Mouse (Mus musculus) forebrain, postnatal 0 days (tissue): ENCODE measurements around the gene Gm45783. TPM values are rescaled to one million over a fixed set of nuclear protein-coding genes. Genes with fewer than 3 reads are reported as not detected.
"Not testable (repeated sequence)": the region's sequence is repeated elsewhere in the genome, so short reads cannot be mapped to it uniquely, and the experiment has no call there.

Experiments used
- ATAC-seq: fragments of 200-750 bp; cut with Nextera tagmentation; 2 replicates; pipeline ENCODE4 v1.8.0; 2017; ENCODE audit warnings: mild to moderate bottlenecking, moderate library complexity
- DNase-seq: peaks from one replicate; pipeline ENCODE4 v3.0.0-alpha.2; 2015
- H3K27ac ChIP-seq: fragments of 300-500 bp; sonication (generic); 2 replicates; pipeline ENCODE4 v1.5.1; 2014; ENCODE audit warnings: low read depth, mild to moderate bottlenecking, antibody characterized with exemption, low read length, moderate library complexity, mixed read lengths
- H3K27me3 ChIP-seq: fragments of 300-500 bp; sonication (generic); 2 replicates; pipeline ENCODE4 v1.6.1; 2014; ENCODE audit warnings: mild to moderate bottlenecking, low read length, mixed read lengths; ENCODE audit not compliant: insufficient read depth
- H3K36me3 ChIP-seq: fragments of 300-500 bp; sonication (generic); 2 replicates; pipeline ENCODE4 v1.6.1; 2014; ENCODE audit warnings: mild to moderate bottlenecking, moderate library complexity; ENCODE audit not compliant: insufficient read depth
- H3K4me1 ChIP-seq: fragments of 300-500 bp; sonication (generic); 2 replicates; pipeline ENCODE4 v1.6.1; 2014; ENCODE audit warnings: antibody characterized with exemption; ENCODE audit not compliant: insufficient read depth
- H3K4me2 ChIP-seq: fragments of 300-500 bp; sonication (generic); 2 replicates; pipeline ENCODE4 v1.6.1; 2014; ENCODE audit warnings: low read depth, mild to moderate bottlenecking, moderate library complexity
- H3K4me3 ChIP-seq: fragments of 300-500 bp; sonication (generic); 2 replicates; pipeline ENCODE4 v1.5.1; 2014; ENCODE audit warnings: low read depth, low read length, mixed read lengths
- H3K9ac ChIP-seq: fragments of 300-500 bp; sonication (generic); 2 replicates; pipeline ENCODE4 v1.6.1; 2014; ENCODE audit warnings: mild to moderate bottlenecking
- H3K9me3 ChIP-seq: fragments of 300-500 bp; sonication (generic); 2 replicates; pipeline ENCODE4 v1.6.1; 2016; ENCODE audit warnings: low read length
- CTCF ChIP-seq: sonication (generic); IDR thresholded peaks from 2 replicates; pipeline ENCODE4 v1.5.1; 2016; ENCODE audit warnings: antibody characterized with exemption, control low read depth, low read depth
- WGBS: fragments of 180-500 bp; shearing (Covaris S2); extraction: QIAGEN DNeasy Blood & Tissue Kit; methylation state at CpG from one replicate; pipeline ENCODE4 v1.1.7; 2014; 5-methylcytosine and 5-hydroxymethylcytosine counted together
- microRNA-seq, 2 experiments: library from miRNA; unstranded; fragments of <30 nt; microRNA quantifications; one replicate each; pipeline ENCODE4; 2016
- polyA plus RNA-seq: library from polyadenylated mRNA; unstranded; fragments of >200 nt; fragmentation: Nextera tagmentation; extraction: Ambion mirVana; gene quantifications from 2 replicates; pipeline ENCODE4 v1.2.1, GENCODE M21; 2015
- total RNA-seq: library from RNA; depleted of rRNA; stranded (reverse); fragments of >200 nt; gene quantifications from 2 replicates; pipeline ENCODE4 v1.2.3, GENCODE M21; 2014; rRNA removed

Gm45783 gene
- total RNA-seq = not detected in 2 replicates
- not detected in 2 replicates for polyA plus RNA-seq

DNA sequence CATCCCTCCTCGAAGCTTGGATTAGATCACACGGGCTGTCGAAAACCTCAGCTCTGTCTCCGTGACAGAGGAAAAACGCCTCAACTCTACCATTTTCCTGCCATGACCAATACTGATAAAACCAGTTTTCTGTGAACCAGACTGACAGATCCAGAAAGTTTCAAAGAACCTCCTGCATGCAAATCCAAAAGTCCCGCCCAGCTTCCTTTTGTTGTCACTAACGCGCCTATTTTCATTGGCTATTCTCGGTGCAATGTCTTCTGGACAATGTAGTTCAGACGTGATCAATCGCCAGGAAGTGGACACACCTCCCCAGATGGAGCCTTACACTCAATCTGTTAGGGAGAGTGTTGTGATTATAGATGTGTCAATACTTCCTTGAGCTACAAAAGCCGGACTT lies at the start of gene Gm45783:
Gene Gm45783 (minus strand): TSS at position 143 of the 400 bp plus-strand sequence.
- not testable (repeated sequence) for H3K36me3 ChIP-seq, DNase-seq, H3K27me3 ChIP-seq, H3K4me2 ChIP-seq, H3K4me1 ChIP-seq, H3K27ac ChIP-seq, H3K4me3 ChIP-seq, ATAC-seq, H3K9me3 ChIP-seq, H3K9ac ChIP-seq
- WGBS = 53% methylated on average over 12 of the region's 12 CpGs

DNA sequence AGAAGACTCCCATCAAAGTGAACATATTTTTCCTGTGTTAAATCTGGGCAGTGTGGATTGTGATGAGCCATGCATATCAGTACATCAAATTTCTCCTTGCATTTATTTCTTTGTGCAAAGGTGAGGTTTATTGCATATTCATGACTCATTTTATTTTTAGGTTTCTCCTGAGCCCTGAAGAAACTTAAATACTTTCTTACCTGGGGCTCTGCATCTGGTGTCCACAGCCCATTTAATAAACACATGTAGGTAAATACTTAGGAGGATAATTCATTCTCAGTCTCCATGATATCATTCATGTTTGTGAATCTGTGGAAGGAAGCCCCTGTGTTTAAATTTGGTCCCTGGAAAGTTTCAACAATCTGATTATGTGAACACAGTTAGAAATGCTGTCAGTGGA lies 25.2 kb upstream of the Gm45783 start, which contains the start of gene Vmn2r31:
Gene Vmn2r31 (minus strand): TSS at position 101 of the 400 bp plus-strand sequence.
- not testable (repeated sequence) for H3K4me3 ChIP-seq, DNase-seq, H3K4me1 ChIP-seq, H3K27me3 ChIP-seq, H3K27ac ChIP-seq, H3K4me2 ChIP-seq, ATAC-seq, H3K9me3 ChIP-seq, H3K9ac ChIP-seq, H3K36me3 ChIP-seq

DNA sequence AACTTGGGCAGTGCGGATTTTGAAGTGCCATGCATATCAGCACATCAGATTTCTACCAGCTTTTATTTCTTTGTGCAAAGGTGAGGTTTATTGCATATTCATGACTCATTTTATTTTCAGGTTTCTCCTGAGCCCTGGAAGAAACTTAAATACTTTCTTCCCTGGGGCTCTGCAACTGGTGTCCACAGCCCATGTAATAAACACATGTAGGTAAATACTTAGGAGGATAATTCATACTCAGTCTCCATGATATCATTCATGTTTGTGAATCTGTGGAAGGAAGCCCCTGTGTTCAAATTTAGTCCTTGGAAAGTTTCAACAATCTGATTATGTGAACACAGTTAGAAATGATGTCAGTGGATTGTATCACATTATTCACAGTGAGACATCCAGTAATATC lies 36.9 kb downstream of the Gm45783 start, which contains the start of gene Vmn2r30:
Gene Vmn2r30 (minus strand): TSS at position 101 of the 400 bp plus-strand sequence.
- WGBS = no CpG with 5 or more reads among the region's 1 CpGs
- not testable (repeated sequence) for H3K4me1 ChIP-seq, H3K9ac ChIP-seq, H3K9me3 ChIP-seq, H3K36me3 ChIP-seq, ATAC-seq, H3K4me2 ChIP-seq, DNase-seq, H3K4me3 ChIP-seq, H3K27me3 ChIP-seq, H3K27ac ChIP-seq

DNA sequence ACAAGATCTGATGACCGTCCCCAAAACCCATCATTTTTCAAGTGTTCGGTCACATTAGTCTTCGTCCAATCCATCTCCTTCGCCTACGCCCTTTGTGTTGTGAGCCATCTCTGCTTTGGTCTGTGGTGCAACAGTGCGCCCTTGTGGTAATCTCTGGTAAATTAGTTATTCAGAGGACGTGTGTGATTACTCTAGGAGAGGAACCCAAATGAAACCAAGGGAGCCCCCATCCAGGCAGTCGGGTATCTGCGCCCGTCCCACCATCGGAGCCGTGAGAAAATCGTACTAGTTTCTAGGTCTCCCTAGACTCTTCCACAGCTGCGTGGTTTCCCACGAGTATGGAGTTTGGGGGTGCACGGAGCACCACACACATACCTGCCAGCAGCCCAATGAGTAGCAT lies 78.8 kb downstream of the Gm45783 start:
- peak; percentile 47 for DNase-seq
- Histone ChIP-seq H3K27ac (no peak overlapping the region), H3K9me3 (no peaks in the 10 kb centered on the region), H3K4me2 (no peak overlapping the region), H3K9ac (no peak overlapping the region), H3K36me3 (peaks cover 41% of the 10 kb centered on the region), H3K27me3 (no peaks in the 10 kb centered on the region), H3K4me1 (no peaks in the 10 kb centered on the region), H3K4me3 (no peak overlapping the region)
- no peak for ATAC-seq
- WGBS = 77% methylated on average over 16 of the region's 16 CpGs
- peak; percentile 60 for TF ChIP-seq CTCF

Small RNAs within 50 kb of the gene (microRNA-seq; reads per million reads assigned to microRNA genes)
- 2.2 to 2.3 reads per million in 2 experiments for gene Mir5620

Other genes with a start within 250 kb of the Gm45783 start
- 5.4 and 5.5 TPM in 2 replicates for gene Zfp773, start 237.8 kb downstream of the Gm45783 start, total RNA-seq
- gene Zfp773, start 237.8 kb downstream of the Gm45783 start, polyA plus RNA-seq = 3.6 and 4.5 TPM in 2 replicates
- 4.8 and 6.3 TPM in 2 replicates for gene Zfp418, start 203.2 kb downstream of the Gm45783 start, total RNA-seq
- 0.79 and 0.98 TPM in 2 replicates for gene Zfp418, start 203.2 kb downstream of the Gm45783 start, polyA plus RNA-seq
- 9.3 and 11.5 TPM in 2 replicates for gene Zfp772, start 164.6 kb downstream of the Gm45783 start, total RNA-seq
- gene Zfp772, start 164.6 kb downstream of the Gm45783 start, polyA plus RNA-seq = 4.5 and 6.3 TPM in 2 replicates
- 1.7 and 2.3 TPM in 2 replicates for gene Vmn2r29, start 127.2 kb downstream of the Gm45783 start, total RNA-seq
- gene Vmn2r29, start 127.2 kb downstream of the Gm45783 start, polyA plus RNA-seq = 0.42 and 1.2 TPM in 2 replicates
- 6.1 and 8.7 TPM in 2 replicates for gene Gm45844, start 96.3 kb downstream of the Gm45783 start, total RNA-seq
- 6.8 and 9.2 TPM in 2 replicates for gene Gm45844, start 96.3 kb downstream of the Gm45783 start, polyA plus RNA-seq
- gene Clcn4, start 73.7 kb downstream of the Gm45783 start, total RNA-seq = 171 and 175 TPM in 2 replicates
- 185 and 231 TPM in 2 replicates for gene Clcn4, start 73.7 kb downstream of the Gm45783 start, polyA plus RNA-seq
- gene Vmn2r30, start 37.0 kb downstream of the Gm45783 start, total RNA-seq = not detected in 2 replicates
- not detected in 2 replicates for gene Vmn2r30, start 37.0 kb downstream of the Gm45783 start, polyA plus RNA-seq
- gene Vmn2r31, start 25.1 kb upstream of the Gm45783 start, total RNA-seq = not detected in 2 replicates
- not detected in 2 replicates for gene Vmn2r31, start 25.1 kb upstream of the Gm45783 start, polyA plus RNA-seq
- gene Vmn2r32, start 105.4 kb upstream of the Gm45783 start, total RNA-seq = not detected in 2 replicates
- gene Vmn2r32, start 105.4 kb upstream of the Gm45783 start, polyA plus RNA-seq = not detected in 2 replicates
- gene Vmn2r33, start 192.2 kb upstream of the Gm45783 start, total RNA-seq = not detected in 2 replicates
- not detected in 2 replicates for gene Vmn2r33, start 192.2 kb upstream of the Gm45783 start, polyA plus RNA-seq